Mouse (Mus musculus) adrenal gland, postnatal 25 days (tissue): ENCODE measurements around the gene Cct8. TPM values are rescaled to one million over a fixed set of nuclear protein-coding genes. Genes with fewer than 3 reads are reported as not detected.

Experiments used
- DNase-seq: peaks from one replicate; pipeline ENCODE4 v3.0.0; 2021; ENCODE audit warnings: mixed read lengths
- total RNA-seq: library from RNA; stranded (reverse); gene quantifications from 2 replicates; pipeline ENCODE4 v1.2.3, GENCODE M21; 2021

The Cct8 gene
- total RNA-seq, 1 experiment from 2014 or later, result 203 TPM

GRCm38 (mm10) chr16:87445110-87445509, 50.6 kb downstream of the Cct8 start:
- no peak for DNase-seq

DNA sequence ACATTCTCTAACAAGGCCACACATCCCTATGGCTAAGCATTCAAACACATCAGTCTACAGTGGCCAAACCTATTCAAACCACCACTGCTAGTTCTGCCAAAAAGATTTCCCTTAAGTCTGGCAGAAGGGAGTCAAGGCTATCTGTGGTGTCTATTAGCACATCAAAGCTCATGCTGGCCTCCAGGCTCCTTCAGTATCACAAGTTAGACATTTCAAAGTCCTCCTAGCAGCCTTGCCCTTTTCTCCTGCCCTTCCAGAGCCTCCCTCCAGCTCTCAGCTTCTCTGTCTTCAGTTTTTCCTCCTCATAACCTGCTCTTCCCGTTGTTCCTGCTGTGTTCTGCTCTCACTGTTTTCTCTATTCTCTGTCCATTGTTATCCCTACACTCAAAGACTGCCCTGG, 51.6 kb downstream of the Cct8 start:
- no peak for DNase-seq

DNA sequence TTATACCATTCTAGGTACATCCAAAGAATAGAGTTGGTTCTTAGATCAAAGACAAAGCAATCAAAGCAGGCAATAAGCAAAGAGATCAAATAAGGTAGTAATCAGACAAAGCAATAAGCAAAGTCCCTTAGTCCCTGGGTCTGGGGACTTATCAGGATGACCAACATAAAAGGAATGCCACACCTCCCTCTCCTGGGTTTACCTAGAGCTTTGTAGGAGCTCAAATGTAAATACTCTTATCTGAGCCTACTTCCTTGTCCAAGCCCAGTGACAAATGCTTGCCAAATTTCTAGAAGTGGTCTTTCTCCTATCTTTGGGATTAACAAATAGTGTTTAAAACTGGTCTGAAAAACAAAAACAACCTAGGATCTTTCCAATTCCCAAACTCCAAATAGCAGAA, 52.4 kb downstream of the Cct8 start:
- no peak for DNase-seq

DNA sequence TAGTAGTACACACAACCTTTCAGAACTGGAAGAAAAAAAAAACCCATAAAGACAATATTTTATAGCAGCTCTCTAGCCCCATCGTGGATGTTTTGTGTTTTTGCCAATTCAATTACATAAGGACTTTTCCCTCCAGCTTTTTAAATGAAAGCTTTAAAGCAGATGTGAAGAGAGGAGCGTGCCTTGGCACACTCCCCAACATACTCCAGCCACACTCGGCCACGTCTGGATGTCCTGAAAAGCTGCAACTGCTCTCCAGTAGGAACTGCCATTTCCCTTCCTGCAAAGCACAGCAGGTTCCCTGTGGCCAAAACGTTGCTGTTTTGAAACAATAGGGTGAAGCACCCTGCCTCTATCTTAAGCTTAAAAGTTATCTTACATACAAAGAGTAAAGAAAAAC, 53.4 kb downstream of the Cct8 start:
- no peak for DNase-seq

GRCm38 (mm10) chr16:87441089-87441488, 54.6 kb downstream of the Cct8 start:
- no peak for DNase-seq

DNA sequence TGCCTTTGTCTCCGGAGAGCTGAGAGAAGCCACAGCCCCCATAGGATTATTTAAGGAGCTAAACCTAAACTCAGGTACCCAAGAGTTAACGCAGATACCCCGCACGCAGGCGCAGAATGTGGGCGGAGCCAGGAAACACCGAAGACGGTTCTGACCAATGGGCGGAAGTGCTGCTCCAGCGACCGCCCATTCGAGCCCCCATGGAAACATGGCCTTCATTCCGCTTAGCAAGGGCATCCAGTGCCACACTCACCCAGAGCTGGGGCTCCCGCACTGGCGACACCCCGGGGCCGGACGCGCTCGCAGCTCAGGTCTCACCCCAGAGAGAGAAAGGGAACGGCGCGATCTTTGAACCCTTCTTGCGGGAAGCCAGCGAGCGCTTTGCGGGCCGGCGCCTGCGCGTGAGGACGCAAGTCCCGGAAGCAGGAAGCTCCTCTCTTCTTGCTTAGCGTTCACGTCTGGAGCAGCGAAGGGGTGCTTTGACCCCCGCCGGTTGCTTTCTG, 55.4 kb downstream of the Cct8 start, which contains the start of gene Rwdd2b:
Gene Rwdd2b (minus strand): TSS at position 390 of the 503 bp plus-strand sequence.
- DNase-seq, result peak; percentile 93

- DNase-seq, result no peak
Measured at GRCm38 (mm10) chr16:87438697-87439096, 57.0 kb downstream of the Cct8 start.

DNA sequence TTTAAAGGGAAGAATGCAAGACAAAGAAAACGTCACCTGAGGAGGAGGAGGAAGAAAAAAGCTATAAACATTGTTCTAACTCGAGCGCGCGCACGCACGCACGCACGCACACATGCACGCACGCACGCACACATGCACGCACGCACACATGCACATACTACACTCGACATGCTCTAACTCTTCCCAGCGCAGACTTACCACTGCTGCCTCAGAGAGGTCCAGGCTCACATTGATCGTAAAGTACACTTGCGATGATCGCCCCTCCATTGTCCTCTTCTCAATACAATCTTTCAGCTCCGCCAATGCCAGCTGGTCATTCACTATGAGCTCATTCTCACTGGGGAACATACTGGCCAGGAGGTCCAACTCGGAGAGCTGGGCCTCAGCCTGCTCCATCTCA, 58.6 kb downstream of the Cct8 start:
- DNase-seq, result no peak

GRCm38 (mm10) chr16:87435411-87436205, 60.1 kb downstream of the Cct8 start:
- no peak for DNase-seq

DNA sequence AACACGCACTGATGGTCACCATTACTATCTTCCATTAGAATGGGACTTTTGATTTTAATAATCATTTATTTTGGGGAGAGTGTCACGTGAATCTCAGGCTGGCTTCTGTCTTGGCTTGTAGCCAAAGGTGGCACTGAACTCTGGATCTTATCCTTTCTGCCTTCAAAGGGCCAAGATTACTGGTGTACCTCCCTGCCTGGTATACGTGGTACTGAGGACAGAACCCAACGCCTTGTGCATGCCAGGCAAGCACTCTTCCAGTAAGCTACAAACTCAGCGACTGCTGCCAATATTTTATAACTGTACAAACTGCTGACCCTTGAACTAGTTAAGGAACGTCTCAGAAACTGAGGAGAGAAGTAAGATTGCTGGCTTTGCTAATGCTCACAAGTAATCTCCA, 60.7 kb downstream of the Cct8 start:
- DNase-seq, result no peak

GRCm38 (mm10) chr16:87434266-87434665, 61.4 kb downstream of the Cct8 start:
- no peak for DNase-seq

Other genes with a start within 250 kb of the Cct8 start
- gene N6amt1, start 141.7 kb downstream of the Cct8 start, total RNA-seq, result 24.4 and 26.9 TPM in 2 replicates
- 32.9 and 38.9 TPM in 2 replicates for gene Ltn1, start 63.3 kb downstream of the Cct8 start, total RNA-seq
- 6.9 and 8.8 TPM in 2 replicates for gene Rwdd2b, start 55.3 kb downstream of the Cct8 start, total RNA-seq
- 70.9 and 72.4 TPM in 2 replicates for gene Usp16, start 41.2 kb downstream of the Cct8 start, total RNA-seq
- gene Map3k7cl, start 57.5 kb upstream of the Cct8 start, total RNA-seq, result 0.57 and 0.82 TPM in 2 replicates
- gene Bach1, start 203.1 kb upstream of the Cct8 start, total RNA-seq, result 24.6 and 30.1 TPM in 2 replicates